Mouse (Mus musculus): ENCODE results near the gene Cyp4f14. TPM values are rescaled to one million over a fixed set of nuclear protein-coding genes. Genes with fewer than 3 reads are reported as not detected.
A peak's percentile ranks its signal among the peaks of the same experiment; 100 is the strongest.
"Not testable (repeated sequence)": the region's sequence is repeated elsewhere in the genome, so short reads cannot be mapped to it uniquely, and the experiment has no call there.

Gene Cyp4f14
- total RNA-seq, 2 experiments from 2014 or later, result 5.2 to 5.5 TPM

DNA sequence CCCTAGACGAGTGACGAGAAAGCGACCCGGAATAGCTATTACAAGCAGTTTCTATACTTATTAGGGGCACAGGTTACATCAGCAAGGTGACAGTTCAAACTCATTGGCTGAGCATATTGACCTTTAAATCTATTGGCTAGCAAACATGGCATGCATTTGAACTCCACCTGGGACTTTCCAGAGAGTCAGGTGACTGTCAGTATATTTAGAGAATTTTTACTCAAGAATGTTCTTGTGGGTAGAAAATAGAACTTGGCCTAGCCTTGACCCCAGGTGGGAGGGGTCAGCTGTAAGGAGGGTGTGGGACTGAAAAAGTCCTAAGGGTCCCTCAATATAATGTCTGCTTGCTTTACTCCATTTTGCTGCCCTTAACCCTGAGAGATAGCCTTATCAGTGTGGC lies 21.7 kb downstream of the Cyp4f14 start:
- no peak for DNase-seq (ENCODE audit: low spot score in 2 of 2)

DNA sequence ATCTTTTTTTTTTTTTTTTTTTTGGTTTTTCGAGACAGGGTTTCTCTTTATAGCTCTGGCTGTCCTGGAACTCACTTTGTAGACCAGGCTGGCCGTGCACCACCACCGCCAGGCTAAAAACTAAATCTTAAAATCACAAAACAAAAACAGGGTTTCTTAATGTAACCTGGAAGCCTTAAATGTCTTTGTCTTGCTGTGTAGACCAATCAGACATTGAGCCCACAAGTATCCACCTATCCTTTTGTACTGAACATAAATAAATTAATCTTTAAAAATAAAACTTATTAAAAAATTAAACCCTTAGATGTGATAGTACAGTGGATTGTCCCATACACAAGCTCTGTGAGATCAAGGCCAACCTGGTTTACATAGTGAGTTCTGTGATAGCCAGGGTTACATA lies 23.2 kb downstream of the Cyp4f14 start:
- DNase-seq (ENCODE audit: low spot score in 2 of 2), result no peak

DNA sequence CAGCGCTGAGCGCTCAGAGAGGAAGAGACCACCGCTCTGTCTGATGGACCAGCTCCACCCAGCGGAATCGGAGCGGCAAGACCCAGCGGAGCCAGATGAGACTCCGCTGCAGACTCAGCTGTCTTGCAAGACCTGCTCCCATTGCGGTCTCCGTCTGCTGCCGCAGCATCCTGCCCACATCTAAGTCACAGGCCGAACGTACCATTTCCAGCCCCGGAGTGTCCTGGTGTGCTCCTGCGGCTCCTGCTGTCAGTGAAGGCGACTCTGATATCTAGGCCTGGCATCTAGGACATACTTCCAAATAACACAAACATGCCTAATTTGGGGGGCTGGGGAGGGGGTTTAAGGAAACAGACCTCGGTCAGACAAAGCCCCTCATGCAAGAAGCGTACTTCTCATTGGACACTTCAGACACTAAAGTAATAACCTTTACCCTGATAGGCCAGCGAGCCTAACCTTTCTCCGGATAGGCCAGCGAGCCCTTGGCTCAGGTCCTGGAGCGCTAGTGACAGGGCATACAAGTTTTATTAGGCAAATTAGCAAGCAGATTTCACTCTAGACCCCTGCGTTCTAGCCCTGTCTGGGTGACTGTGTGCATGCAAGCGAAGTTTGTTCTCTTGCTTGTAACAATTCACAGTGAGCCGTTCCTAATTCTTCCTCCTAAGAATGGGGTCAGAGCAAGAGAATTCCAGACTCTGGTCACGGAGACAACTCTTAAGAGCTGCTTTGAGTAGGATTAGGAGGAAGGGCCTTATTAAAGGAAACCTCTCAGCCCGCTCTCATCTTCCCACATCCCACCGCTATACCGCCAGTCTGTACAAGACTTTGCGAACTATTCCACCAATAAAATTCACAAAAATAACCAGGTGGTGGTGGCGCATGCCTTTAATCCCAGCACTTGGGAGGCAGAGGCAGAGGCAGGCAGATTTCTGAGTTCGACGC lies 25.6 kb downstream of the Cyp4f14 start, which contains the start of gene Zfp870:
Gene Zfp870, minus strand, starts transcription at position 404 of the 942 bp plus-strand sequence.
- DNase-seq (ENCODE audit: low spot score in 2 of 2), result peak; percentile 79 to 84

DNA sequence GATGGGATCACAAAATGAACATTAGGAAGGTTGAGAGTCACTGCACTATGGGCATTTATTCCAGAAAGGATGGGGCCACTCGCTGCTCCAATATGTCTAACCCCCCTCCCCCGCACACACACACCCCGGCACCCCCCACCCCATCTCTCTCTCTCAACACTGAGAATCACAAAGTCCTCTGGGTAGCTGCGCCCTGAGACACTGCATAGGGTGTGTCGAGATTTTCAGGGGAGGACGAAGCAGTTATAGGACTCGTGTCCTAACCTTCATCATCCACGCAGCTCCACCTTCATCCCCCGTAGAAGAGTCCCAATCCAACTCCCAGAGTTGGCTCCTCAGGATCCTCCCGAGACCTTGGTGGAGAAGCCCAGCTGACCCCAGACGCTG lies 26.3 kb downstream of the Cyp4f14 start:
- DNase-seq (ENCODE audit: low spot score in 2 of 2), result no peak

DNA sequence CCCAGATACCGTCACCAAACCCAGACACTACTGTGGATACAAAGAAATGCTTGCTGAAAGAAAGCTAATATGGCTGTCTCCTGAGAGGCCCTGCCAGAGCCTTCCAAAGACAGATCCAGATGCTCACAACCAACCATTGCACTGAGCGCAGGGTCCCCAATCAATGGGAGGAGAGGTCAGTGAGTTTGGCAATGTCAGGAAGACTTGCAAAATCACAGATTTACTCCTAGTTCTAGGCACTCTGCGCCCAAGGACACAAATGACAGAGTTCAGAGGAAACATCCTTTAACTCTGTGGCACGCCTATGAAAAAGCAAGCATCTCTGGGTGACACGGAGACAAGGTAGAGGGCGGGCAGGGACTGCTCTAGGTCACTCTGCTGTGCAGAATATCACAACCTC lies 27.5 kb downstream of the Cyp4f14 start:
- DNase-seq (ENCODE audit: low spot score in 2 of 2), result no peak

DNA sequence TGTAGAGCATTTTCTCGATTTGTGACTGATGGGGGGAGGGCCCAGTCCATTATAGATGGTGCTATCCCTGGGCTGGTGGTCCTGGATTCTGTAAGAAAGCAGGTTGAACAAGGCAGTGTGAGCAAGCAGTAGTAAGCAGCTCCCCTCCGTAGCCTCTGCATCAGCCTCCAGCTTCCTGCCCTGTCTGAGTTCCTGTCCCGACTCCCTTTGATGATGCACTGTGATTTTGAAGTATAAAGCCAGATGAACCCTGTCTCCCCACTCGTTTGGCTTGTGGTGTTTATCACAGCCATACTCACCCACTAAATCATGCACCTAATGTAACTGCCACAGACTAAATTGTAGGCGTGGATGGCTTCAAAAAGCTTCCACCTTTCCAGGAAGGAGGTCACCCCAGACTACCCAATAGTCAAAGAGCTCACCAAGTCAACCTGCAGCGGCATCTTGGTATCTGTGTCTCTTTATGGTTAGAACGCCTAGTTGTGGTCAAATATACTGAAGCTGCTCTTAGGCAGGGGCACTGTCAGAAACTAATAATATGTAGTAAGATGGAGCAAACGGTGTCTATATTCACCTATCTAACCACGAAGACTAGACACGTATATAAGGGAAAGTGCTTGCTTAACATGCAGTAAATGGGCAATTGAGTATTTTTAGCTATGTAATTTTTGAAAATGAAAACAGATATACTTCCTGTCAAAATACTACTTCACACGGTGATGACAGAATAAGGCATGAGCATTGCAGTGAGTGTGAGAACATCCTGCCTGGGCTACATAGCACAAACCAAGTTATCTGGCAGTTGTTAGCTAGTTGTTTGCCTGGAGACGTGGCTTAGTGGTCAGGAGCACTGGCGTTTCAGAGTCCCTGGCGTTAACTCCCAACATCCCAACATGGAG lies 36.6 kb downstream of the Cyp4f14 start:
- no peak for DNase-seq (ENCODE audit: low spot score in 2 of 2)

DNA sequence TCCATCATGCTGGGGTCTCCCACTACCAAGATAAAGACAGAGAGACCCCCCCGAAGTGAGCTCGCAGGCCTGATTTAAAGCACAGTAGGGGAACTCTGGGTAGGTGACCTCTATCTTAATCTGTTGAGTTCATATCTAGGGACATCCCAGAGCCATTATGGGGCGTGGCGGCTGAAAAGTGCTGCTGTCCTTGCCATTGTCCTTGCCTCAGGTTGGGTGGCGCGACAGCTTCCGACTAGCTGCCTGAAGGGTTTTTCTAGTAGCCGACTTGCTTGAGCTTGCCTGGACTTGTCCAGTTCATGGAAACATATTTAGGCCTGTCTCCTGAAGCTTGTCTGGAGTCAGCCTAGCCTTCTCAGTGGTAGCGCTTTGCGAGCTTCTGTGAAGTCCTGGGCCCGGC lies 38.4 kb downstream of the Cyp4f14 start:
- no peak for DNase-seq (ENCODE audit: low spot score in 2 of 2)

DNA sequence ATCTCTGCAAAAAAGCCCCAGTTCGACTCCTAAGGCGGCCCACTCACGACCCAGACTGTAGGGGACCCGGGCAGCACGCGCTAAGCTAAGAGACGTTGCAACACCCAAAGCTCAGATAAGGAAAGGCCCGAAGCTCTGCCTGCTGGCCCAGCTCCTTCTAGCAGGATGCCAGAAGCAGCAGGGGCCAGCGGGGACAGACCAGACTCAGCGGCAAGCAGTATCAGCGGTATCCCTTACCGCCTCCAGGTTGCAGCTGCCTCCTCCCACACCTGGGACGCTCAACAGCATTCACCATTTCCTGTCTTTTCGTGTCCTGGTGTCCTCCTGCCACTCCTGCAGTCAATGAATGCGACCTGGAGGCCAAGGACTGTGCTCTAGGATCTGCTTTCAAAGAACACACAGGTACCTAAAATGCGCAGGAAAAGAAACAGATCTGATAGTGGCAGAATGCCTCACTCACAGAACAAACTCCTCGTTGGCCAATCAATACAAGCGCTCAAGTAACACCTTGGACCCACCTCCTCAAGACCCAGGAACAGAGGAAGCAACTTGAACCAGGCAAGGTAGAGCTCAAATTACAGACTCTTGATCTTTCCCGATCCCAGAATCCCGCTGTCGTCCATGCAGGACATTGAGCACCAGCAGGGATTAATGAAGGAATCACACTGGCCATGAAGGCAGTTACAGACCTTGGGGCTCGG lies 39.5 kb downstream of the Cyp4f14 start:
- DNase-seq (ENCODE audit: low spot score in 2 of 2), result no peak

DNA sequence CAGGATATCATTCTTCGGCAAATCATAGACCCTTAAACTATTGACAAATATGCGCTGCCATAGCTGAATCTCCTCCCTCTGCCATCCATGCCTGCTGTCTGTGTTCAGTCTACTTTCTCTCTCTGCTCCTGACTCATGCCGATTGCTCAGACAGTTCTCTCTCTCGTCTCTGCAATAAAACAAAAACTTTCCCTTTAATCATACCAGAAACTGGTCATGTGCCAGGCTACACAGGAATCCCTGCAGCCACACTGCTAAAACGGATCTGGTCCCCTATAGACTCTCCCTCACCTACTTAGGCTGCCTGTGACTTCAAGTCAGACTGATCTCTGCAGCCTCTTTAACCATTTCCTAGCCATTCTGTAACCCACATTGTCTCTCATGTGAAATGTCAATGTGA lies 44.4 kb downstream of the Cyp4f14 start:
- no peak for DNase-seq (ENCODE audit: low spot score in 2 of 2)

DNA sequence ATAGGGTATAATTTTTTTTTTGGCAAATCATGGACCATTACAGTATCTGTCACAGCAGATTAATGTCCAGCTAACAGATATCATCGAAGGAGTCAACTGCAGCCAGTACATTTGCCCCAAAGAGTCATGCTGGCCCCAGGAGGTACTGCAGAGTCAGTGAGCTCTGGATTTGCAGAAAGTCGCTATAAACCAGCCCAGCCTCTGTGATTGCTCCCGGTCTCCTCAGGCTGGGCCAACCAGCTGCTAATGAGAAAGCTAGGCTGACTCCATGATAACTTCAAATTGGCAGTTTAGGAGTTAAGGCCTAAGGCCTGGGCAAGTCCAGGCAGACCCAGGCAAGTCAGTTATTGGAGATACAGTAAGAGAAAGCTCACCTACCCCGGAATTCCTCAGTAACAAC lies 45.1 kb downstream of the Cyp4f14 start:
- DNase-seq (ENCODE audit: low spot score in 2 of 2), result no peak

DNA sequence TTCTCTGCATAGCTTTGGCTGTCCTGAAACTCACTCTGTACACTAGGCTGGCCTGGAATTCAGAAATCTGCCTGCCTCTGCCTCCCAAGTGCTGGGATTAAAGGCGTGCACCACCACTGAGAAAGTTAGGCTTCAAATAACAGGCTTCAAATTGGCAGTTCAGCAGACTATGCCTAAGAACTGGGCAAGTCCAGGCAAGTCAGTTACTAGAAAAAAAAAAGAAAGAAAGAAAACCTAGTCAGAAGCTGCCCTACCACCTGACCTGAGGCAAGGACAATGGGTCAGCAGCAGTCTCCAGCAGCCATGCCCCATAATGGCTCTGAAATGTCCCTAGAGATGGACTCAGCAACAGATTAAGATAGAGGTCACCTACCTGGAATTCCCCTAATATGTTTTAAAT lies 45.7 kb downstream of the Cyp4f14 start:
- no peak for DNase-seq (ENCODE audit: low spot score in 2 of 2)

DNA sequence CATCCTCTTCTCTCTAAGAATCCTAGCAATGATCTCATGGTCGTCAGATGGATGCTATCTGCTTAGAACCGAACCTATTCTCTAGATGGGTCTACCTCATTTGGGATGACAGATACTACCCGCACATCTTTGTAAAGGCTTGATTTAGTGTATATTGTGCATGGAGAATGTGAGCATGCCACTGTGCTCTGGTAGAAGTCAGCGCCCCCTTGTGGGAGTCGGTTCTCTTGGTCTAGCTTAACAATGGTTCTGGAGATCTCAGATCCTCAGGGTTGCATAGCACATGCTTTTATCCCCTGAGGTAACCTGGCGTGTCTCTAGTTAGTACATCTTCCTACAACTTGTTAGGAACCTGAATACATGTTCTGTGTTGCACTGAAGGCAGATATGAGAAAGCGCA lies 49.9 kb downstream of the Cyp4f14 start:
- DNase-seq (ENCODE audit: low spot score in 2 of 2), result not testable (repeated sequence)

DNA sequence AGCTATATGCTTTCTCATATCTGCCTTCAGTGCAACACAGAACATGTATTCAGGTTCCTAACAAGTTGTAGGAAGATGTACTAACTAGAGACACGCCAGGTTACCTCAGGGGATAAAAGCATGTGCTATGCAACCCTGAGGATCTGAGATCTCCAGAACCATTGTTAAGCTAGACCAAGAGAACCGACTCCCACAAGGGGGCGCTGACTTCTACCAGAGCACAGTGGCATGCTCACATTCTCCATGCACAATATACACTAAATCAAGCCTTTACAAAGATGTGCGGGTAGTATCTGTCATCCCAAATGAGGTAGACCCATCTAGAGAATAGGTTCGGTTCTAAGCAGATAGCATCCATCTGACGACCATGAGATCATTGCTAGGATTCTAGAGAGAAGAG lies 60.4 kb downstream of the Cyp4f14 start:
- DNase-seq (ENCODE audit: low spot score in 2 of 2), result not testable (repeated sequence)

Other genes starting within 250 kb of the Cyp4f14 start
- gene Cyp4f15, start 231.7 kb downstream of the Cyp4f14 start, total RNA-seq (2021), result 10 to 100 TPM; 16.4 to 21.2 TPM
- gene Zfp871, start 129.1 kb downstream of the Cyp4f14 start, total RNA-seq (2021), result 10 to 100 TPM; 77.4 to 81.3 TPM
- gene Zfp811, start 107.4 kb downstream of the Cyp4f14 start, total RNA-seq (2021), result 1 to 10 TPM; 4.3 to 5.9 TPM
- gene Zfp799, start 87.1 kb downstream of the Cyp4f14 start, total RNA-seq (2021), result 10 to 100 TPM; 23.1 to 24.0 TPM
- gene Zfp870, start 25.7 kb downstream of the Cyp4f14 start, total RNA-seq (2021), result 10 to 100 TPM; 10.8 to 12.7 TPM
- 10 to 100 TPM; 18.9 to 21.6 TPM for gene Cyp4f13, start 30.1 kb upstream of the Cyp4f14 start, total RNA-seq (2021)
- 1 to 10 TPM; 4.2 to 5.0 TPM for gene Zfp472, start 48.5 kb upstream of the Cyp4f14 start, total RNA-seq (2021)
- 10 to 100 TPM; 15.2 to 17.0 TPM for gene Zfp952, start 75.8 kb upstream of the Cyp4f14 start, total RNA-seq (2021)
- 10 to 100 TPM; 17.0 to 21.5 TPM for gene Zfp763, start 116.1 kb upstream of the Cyp4f14 start, total RNA-seq (2021)
- gene 4921501E09Rik, start 150.7 kb upstream of the Cyp4f14 start, total RNA-seq (2021), result not detected
- 10 to 100 TPM; 16.5 to 21.2 TPM for gene Zfp563, start 172.0 kb upstream of the Cyp4f14 start, total RNA-seq (2021)
- 1 to 10 TPM; 2.6 to 4.4 TPM for gene Morc2b, start 222.3 kb upstream of the Cyp4f14 start, total RNA-seq (2021)